Mouse (Mus musculus) olfactory bulb, adult 2 months (tissue): ENCODE data around the gene Cdc40.

ENCODE experiments used
- CTCF ChIP-seq: fragments of 200-500 bp; IDR thresholded peaks from 2 replicates; pipeline ENCODE4 v1.5.1; 2012; ENCODE audit warnings: low read depth, mild to moderate bottlenecking, low read length, moderate library complexity; ENCODE audit not compliant: insufficient read depth
- POLR2A ChIP-seq: fragments of 200-500 bp; IDR thresholded peaks from 2 replicates; pipeline ENCODE4 v1.6.1; 2012; ENCODE audit warnings: mild to moderate bottlenecking, low read depth, low read length, moderate library complexity; ENCODE audit not compliant: insufficient read depth

GRCm38 (mm10) chr10:40827706-40828105, 55.4 kb downstream of the Cdc40 start:
- TF ChIP-seq POLR2A (no peak), CTCF (no peak)
